ENCODE assay signal across 18 mouse cellular contexts in genomic region chr5:111028340-111028739, GRCm38 (mm10).
A peak's percentile ranks its signal among the peaks of the same experiment; 100 is the strongest.
DNase-seq lines count a peak whose midpoint lies in the region; ATAC-seq and TF ChIP-seq lines count a peak whose summit lies in the region.
"Had no signal": no experiment of that assay in that cellular context is flagged by ENCODE, and none has a peak within 500 bp of the region (broad histone marks: within the 10 kb centered on the region; RNA-seq: fewer than 3 reads in every experiment).

No protein-coding gene starts in this region.

- H3K27me3 ChIP-seq in forebrain, postnatal 0 days (ENCODE audit: insufficient read depth, low read length), result no peaks in the 10 kb centered on the region
- H3K27me3 ChIP-seq in forebrain, embryonic 12.5 days, result no peaks in the 10 kb centered on the region
- no peaks in the 10 kb centered on the region for H3K27me3 ChIP-seq in limb, embryonic 15.5 days
- no peaks in the 10 kb centered on the region for H3K27me3 ChIP-seq in limb, embryonic 10.5 days (ENCODE audit: low read depth, poor library complexity, severe bottlenecking)
- H3K27me3 ChIP-seq: embryonic facial prominence, embryonic 13.5 days; hindbrain, embryonic 12.5 days had no signal

- H3K4me1 ChIP-seq in forebrain, postnatal 0 days (ENCODE audit: insufficient read depth), result peaks cover 39% of the 10 kb centered on the region
- H3K4me1 ChIP-seq in forebrain, embryonic 12.5 days, result peaks cover 64% of the 10 kb centered on the region
- H3K4me1 ChIP-seq in limb, embryonic 15.5 days, result peaks cover 56% of the 10 kb centered on the region
- H3K4me1 ChIP-seq in limb, embryonic 10.5 days, result peaks cover 51% of the 10 kb centered on the region

- no peak for DNase-seq in forebrain, postnatal 0 days
- no peak for DNase-seq in limb, embryonic 10.5 days (ENCODE audit: low spot score)
- no peak for DNase-seq in layer of hippocampus, adult 9-10 months (ENCODE audit: low spot score)
- no peak for DNase-seq in retina, embryonic 14.5 days (ENCODE audit: low spot score)
- DNase-seq: adrenal gland, postnatal 10 days; cerebellum, adult 11 months; cerebellum, adult 9-10 months; cerebellum, postnatal 25 days; gastrocnemius, postnatal 14 days; heart, postnatal 36 days; kidney, adult 2 months had no signal

- H3K4me3 ChIP-seq in forebrain, postnatal 0 days (ENCODE audit: low read depth, low read length), result no peak overlapping the region
- H3K4me3 ChIP-seq in forebrain, embryonic 12.5 days (replicated peaks), result no peak overlapping the region
- H3K4me3 ChIP-seq in limb, embryonic 15.5 days, result no peak overlapping the region
- H3K4me3 ChIP-seq in limb, embryonic 10.5 days, result no peak overlapping the region
- H3K4me3 ChIP-seq: embryonic facial prominence, embryonic 13.5 days; heart, embryonic 13.5 days; hindbrain, embryonic 12.5 days had no signal

- no peak overlapping the region for H3K9ac ChIP-seq in forebrain, postnatal 0 days
- no peak overlapping the region; the same call in 1 of the 2 replicates for H3K9ac ChIP-seq in forebrain, embryonic 12.5 days
- H3K9ac ChIP-seq in limb, embryonic 15.5 days, result no peak overlapping the region
- H3K9ac ChIP-seq: embryonic facial prominence, embryonic 13.5 days; heart, embryonic 13.5 days had no signal

- peak overlapping the region; percentile 46 for H3K27ac ChIP-seq in forebrain, postnatal 0 days (ENCODE audit: low read depth, low read length)
- no peak overlapping the region for H3K27ac ChIP-seq in forebrain, embryonic 12.5 days
- 0 out of 2 replicates have a peak overlapping the region, but pooled peaks have one; percentile 13 for H3K27ac ChIP-seq in limb, embryonic 15.5 days
- no peak overlapping the region for H3K27ac ChIP-seq in limb, embryonic 10.5 days
- H3K27ac ChIP-seq: embryonic facial prominence, embryonic 13.5 days; heart, embryonic 13.5 days had no signal

- 51% methylated on average over 4 of the region's 4 CpGs for WGBS in forebrain, postnatal 0 days
- WGBS in forebrain, embryonic 12.5 days, result 72% methylated on average over 4 of the region's 4 CpGs
- WGBS in limb, embryonic 15.5 days, result 45% methylated on average over 4 of the region's 4 CpGs
- 79% methylated on average over 4 of the region's 4 CpGs for whole genome bisulfite sequencing in limb, embryonic 10.5 days

- ATAC-seq in forebrain, postnatal 0 days, result no peak
- ATAC-seq in forebrain, embryonic 12.5 days (ENCODE audit: low FRiP score), result no peak
- ATAC-seq in limb, embryonic 15.5 days (ENCODE audit: insufficient number of reproducible peaks, low FRiP score, low TSS enrichment, low read depth), result no peak
- peak; percentile 32; the same call in 1 of the 2 replicates for ATAC-seq in common myeloid progenitor, adult 5-6 weeks (replicated peaks; ENCODE audit: low read depth, poor library complexity, severe bottlenecking)
- ATAC-seq: intestine, embryonic 16.5 days had no signal

- no peaks in the 10 kb centered on the region for H3K9me3 ChIP-seq in forebrain, postnatal 0 days (ENCODE audit: low read length)
- H3K9me3 ChIP-seq in forebrain, embryonic 12.5 days, result no peaks in the 10 kb centered on the region
- no peaks in the 10 kb centered on the region for H3K9me3 ChIP-seq in limb, embryonic 15.5 days
- no peaks in the 10 kb centered on the region for H3K9me3 ChIP-seq in limb, embryonic 10.5 days (replicated peaks)
- H3K9me3 ChIP-seq: embryonic facial prominence, embryonic 13.5 days; heart, embryonic 13.5 days; hindbrain, embryonic 12.5 days had no signal

- H3K36me3 ChIP-seq in forebrain, postnatal 0 days (ENCODE audit: insufficient read depth), result 0 out of 2 replicates have a peak, but pooled peaks cover 3% of the 10 kb centered on the region
- no peaks in the 10 kb centered on the region; the same call in 1 of the 2 replicates for H3K36me3 ChIP-seq in forebrain, embryonic 12.5 days (replicated peaks)
- no peaks in the 10 kb centered on the region for H3K36me3 ChIP-seq in limb, embryonic 15.5 days
- H3K36me3 ChIP-seq in limb, embryonic 10.5 days, result peaks cover 2% of the 10 kb centered on the region; the same call in 1 of the 2 replicates
- H3K36me3 ChIP-seq: embryonic facial prominence, embryonic 13.5 days; hindbrain, embryonic 12.5 days had no signal

- H3K4me2 ChIP-seq in forebrain, postnatal 0 days (ENCODE audit: low read depth), result no peak overlapping the region
- H3K4me2 ChIP-seq in forebrain, embryonic 12.5 days, result no peak overlapping the region
- no peak overlapping the region for H3K4me2 ChIP-seq in limb, embryonic 15.5 days
- H3K4me2 ChIP-seq: embryonic facial prominence, embryonic 13.5 days; heart, embryonic 13.5 days; hindbrain, embryonic 12.5 days had no signal

- TF ChIP-seq CTCF in forebrain, postnatal 0 days (IDR thresholded peaks at IDR 0.05; ENCODE audit: low read depth), result no peak

Comparison
In these comparisons a context has a peak if more than half of its experiments do, and no peak if none do; other contexts are left out.
1. H3K27ac ChIP-seq: peak in forebrain, postnatal 0 days (single experiment) and limb, embryonic 15.5 days (single experiment); none in forebrain, embryonic 12.5 days (single experiment) and limb, embryonic 10.5 days (single experiment).